Mouse (Mus musculus): ENCODE measurements around the gene Usp34. TPM values are rescaled to one million over a fixed set of nuclear protein-coding genes. Genes with fewer than 3 reads are reported as not detected.

The Usp34 gene
- polyA plus RNA-seq, 1 experiment from 2014 or later: 48.3 TPM

- H3K36me3 ChIP-seq (ENCODE audit: control insufficient read depth, insufficient read depth, low read length): 0 out of 2 replicates have a peak, but pooled peaks cover 2% of the 10 kb centered on the region
- H3K27me3 ChIP-seq (ENCODE audit: control insufficient read depth, insufficient read depth, low read length): no peaks in the 10 kb centered on the region
- no peaks in the 10 kb centered on the region for H3K9me3 ChIP-seq (ENCODE audit: control insufficient read depth, low read length)
- H3K4me2 ChIP-seq (replicated peaks; ENCODE audit: low read depth, low read length): no peak overlapping the region
- ATAC-seq (ENCODE audit: low FRiP score) (no peak), DNase-seq (ENCODE audit: low spot score) (no peak)
- H3K27ac ChIP-seq (ENCODE audit: low read depth, low read length): no peak overlapping the region
- H3K9ac ChIP-seq (ENCODE audit: low read depth, low read length): no peak overlapping the region
- H3K4me3 ChIP-seq (ENCODE audit: low read depth, low read length): no peak overlapping the region
- H3K4me1 ChIP-seq (replicated peaks; ENCODE audit: control insufficient read depth, insufficient read depth, low read length): no peaks in the 10 kb centered on the region
These were observed 65.8 kb downstream of the Usp34 start for GRCm38 (mm10) chr11:23372490-23372889.

- ATAC-seq (ENCODE audit: low FRiP score): no peak
- no peaks in the 10 kb centered on the region for H3K27me3 ChIP-seq (ENCODE audit: control insufficient read depth, insufficient read depth, low read length)
- 96% methylated on average over 2 of the region's 2 CpGs for WGBS
- no peak overlapping the region for H3K27ac ChIP-seq (ENCODE audit: low read depth, low read length)
- no peak overlapping the region for H3K4me3 ChIP-seq (ENCODE audit: low read depth, low read length)
- no peak overlapping the region for H3K4me2 ChIP-seq (replicated peaks; ENCODE audit: low read depth, low read length)
- H3K36me3 ChIP-seq (ENCODE audit: control insufficient read depth, insufficient read depth, low read length): 0 out of 2 replicates have a peak, but pooled peaks cover 2% of the 10 kb centered on the region
- no peaks in the 10 kb centered on the region for H3K9me3 ChIP-seq (ENCODE audit: control insufficient read depth, low read length)
- no peak for DNase-seq (ENCODE audit: low spot score)
- H3K4me1 ChIP-seq (replicated peaks; ENCODE audit: control insufficient read depth, insufficient read depth, low read length): no peaks in the 10 kb centered on the region
- H3K9ac ChIP-seq (ENCODE audit: low read depth, low read length): no peak overlapping the region
These were observed 73.4 kb downstream of the Usp34 start for GRCm38 (mm10) chr11:23380055-23380454.

DNA sequence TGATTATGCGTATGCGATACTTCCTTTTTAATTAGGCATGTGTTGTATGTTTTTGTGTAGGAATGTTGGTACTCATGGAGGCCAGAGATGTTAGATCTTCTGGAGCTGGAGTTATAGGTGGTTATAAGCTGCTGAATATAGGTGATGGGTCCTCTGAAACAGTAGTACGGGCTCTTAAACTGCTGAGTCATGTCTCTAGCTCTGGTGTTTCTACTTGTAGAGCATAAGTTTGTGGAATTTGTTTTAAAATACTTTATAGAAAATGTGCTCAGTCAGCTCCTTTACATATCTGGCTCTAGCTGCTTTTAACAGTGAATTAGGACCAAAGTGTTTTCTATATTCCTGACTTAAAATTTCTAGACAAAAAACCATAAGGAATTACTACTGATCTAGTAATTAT, 73.9 kb downstream of the Usp34 start:
- Histone ChIP-seq H3K9me3 (ENCODE audit: control insufficient read depth, low read length) (no peaks in the 10 kb centered on the region), H3K9ac (ENCODE audit: low read depth, low read length) (no peak overlapping the region), H3K27me3 (ENCODE audit: control insufficient read depth, insufficient read depth, low read length) (no peaks in the 10 kb centered on the region), H3K4me2 (replicated peaks; ENCODE audit: low read depth, low read length) (no peak overlapping the region), H3K4me1 (replicated peaks; ENCODE audit: control insufficient read depth, insufficient read depth, low read length) (no peaks in the 10 kb centered on the region), H3K36me3 (ENCODE audit: control insufficient read depth, insufficient read depth, low read length) (0 out of 2 replicates have a peak, but pooled peaks cover 2% of the 10 kb centered on the region), H3K4me3 (ENCODE audit: low read depth, low read length) (no peak overlapping the region), H3K27ac (ENCODE audit: low read depth, low read length) (no peak overlapping the region)
- ATAC-seq (ENCODE audit: low FRiP score) (no peak), DNase-seq (ENCODE audit: low spot score) (no peak)
- WGBS: 98% methylated on average over 3 of the region's 3 CpGs

- no peaks in the 10 kb centered on the region for H3K9me3 ChIP-seq (ENCODE audit: control insufficient read depth, low read length)
- no peaks in the 10 kb centered on the region for H3K4me1 ChIP-seq (replicated peaks; ENCODE audit: control insufficient read depth, insufficient read depth, low read length)
- no peak for ATAC-seq (ENCODE audit: low FRiP score)
- H3K9ac ChIP-seq (ENCODE audit: low read depth, low read length): no peak overlapping the region
- WGBS: 79% methylated on average over 1 of the region's 1 CpGs
- no peaks in the 10 kb centered on the region for H3K27me3 ChIP-seq (ENCODE audit: control insufficient read depth, insufficient read depth, low read length)
- no peak overlapping the region for H3K27ac ChIP-seq (ENCODE audit: low read depth, low read length)
- no peak overlapping the region for H3K4me2 ChIP-seq (replicated peaks; ENCODE audit: low read depth, low read length)
- no peak for DNase-seq (ENCODE audit: low spot score)
- H3K4me3 ChIP-seq (ENCODE audit: low read depth, low read length): no peak overlapping the region
- no peaks in the 10 kb centered on the region for H3K36me3 ChIP-seq (ENCODE audit: control insufficient read depth, insufficient read depth, low read length)
These were observed 76.1 kb downstream of the Usp34 start for GRCm38 (mm10) chr11:23382787-23383186.

- ATAC-seq (ENCODE audit: low FRiP score): no peak
- H3K36me3 ChIP-seq (ENCODE audit: control insufficient read depth, insufficient read depth, low read length): no peaks in the 10 kb centered on the region
These were observed 83.0 kb downstream of the Usp34 start for GRCm38 (mm10) chr11:23389649-23390048.

GRCm38 (mm10) chr11:23392567-23392966, 85.9 kb downstream of the Usp34 start:
- Histone ChIP-seq H3K9me3 (ENCODE audit: control insufficient read depth, low read length) (no peaks in the 10 kb centered on the region), H3K36me3 (ENCODE audit: control insufficient read depth, insufficient read depth, low read length) (0 out of 2 replicates have a peak, but pooled peaks cover 3% of the 10 kb centered on the region), H3K4me2 (replicated peaks; ENCODE audit: low read depth, low read length) (no peak overlapping the region), H3K27me3 (ENCODE audit: control insufficient read depth, insufficient read depth, low read length) (no peaks in the 10 kb centered on the region), H3K9ac (ENCODE audit: low read depth, low read length) (no peak overlapping the region), H3K27ac (ENCODE audit: low read depth, low read length) (no peak overlapping the region), H3K4me3 (ENCODE audit: low read depth, low read length) (no peak overlapping the region), H3K4me1 (replicated peaks; ENCODE audit: control insufficient read depth, insufficient read depth, low read length) (no peaks in the 10 kb centered on the region)
- no peak for ATAC-seq (ENCODE audit: low FRiP score)
- DNase-seq (ENCODE audit: low spot score): no peak

More at GRCm38 (mm10) chr11:23389649-23390048, 83.0 kb downstream of the Usp34 start:
- WGBS: 89% methylated on average over 1 of the region's 1 CpGs
- no peak for DNase-seq (ENCODE audit: low spot score)
- Histone ChIP-seq H3K4me2 (replicated peaks; ENCODE audit: low read depth, low read length) (no peak overlapping the region), H3K9ac (ENCODE audit: low read depth, low read length) (no peak overlapping the region), H3K4me3 (ENCODE audit: low read depth, low read length) (no peak overlapping the region), H3K9me3 (ENCODE audit: control insufficient read depth, low read length) (no peaks in the 10 kb centered on the region), H3K27me3 (ENCODE audit: control insufficient read depth, insufficient read depth, low read length) (no peaks in the 10 kb centered on the region), H3K4me1 (replicated peaks; ENCODE audit: control insufficient read depth, insufficient read depth, low read length) (no peaks in the 10 kb centered on the region), H3K27ac (ENCODE audit: low read depth, low read length) (no peak overlapping the region)

DNA sequence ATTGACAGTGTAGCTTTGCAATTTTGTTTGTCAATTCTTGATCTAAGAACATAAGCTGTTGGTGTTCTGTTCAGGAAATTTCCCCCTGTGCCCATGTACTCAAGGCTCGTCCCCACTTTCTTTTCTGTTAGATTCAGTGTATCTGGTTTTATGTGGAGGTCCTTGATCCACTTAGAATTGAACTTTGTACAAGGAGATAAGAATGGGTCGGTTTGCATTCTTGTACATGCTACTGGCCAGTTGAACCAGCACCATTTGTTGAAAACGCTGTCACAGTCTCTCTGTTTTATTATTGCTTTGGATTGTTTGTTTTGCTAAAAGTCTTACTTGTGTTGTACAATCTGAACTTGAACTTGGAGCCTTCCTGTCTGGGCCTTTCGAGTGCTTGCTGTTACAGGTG, 89.9 kb downstream of the Usp34 start:
- Histone ChIP-seq H3K4me1 (replicated peaks; ENCODE audit: control insufficient read depth, insufficient read depth, low read length) (no peaks in the 10 kb centered on the region), H3K4me2 (replicated peaks; ENCODE audit: low read depth, low read length) (no peak overlapping the region), H3K9me3 (ENCODE audit: control insufficient read depth, low read length) (no peaks in the 10 kb centered on the region), H3K27me3 (ENCODE audit: control insufficient read depth, insufficient read depth, low read length) (no peaks in the 10 kb centered on the region), H3K36me3 (ENCODE audit: control insufficient read depth, insufficient read depth, low read length) (0 out of 2 replicates have a peak, but pooled peaks cover 3% of the 10 kb centered on the region), H3K27ac (ENCODE audit: low read depth, low read length) (no peak overlapping the region), H3K4me3 (ENCODE audit: low read depth, low read length) (no peak overlapping the region), H3K9ac (ENCODE audit: low read depth, low read length) (no peak overlapping the region)
- ATAC-seq (ENCODE audit: low FRiP score) (no peak), DNase-seq (ENCODE audit: low spot score) (no peak)
- 92% methylated on average over 4 of the region's 4 CpGs for WGBS

- Histone ChIP-seq H3K27ac (ENCODE audit: low read depth, low read length) (no peak overlapping the region), H3K4me1 (replicated peaks; ENCODE audit: control insufficient read depth, insufficient read depth, low read length) (no peaks in the 10 kb centered on the region), H3K9me3 (ENCODE audit: control insufficient read depth, low read length) (no peaks in the 10 kb centered on the region), H3K4me3 (ENCODE audit: low read depth, low read length) (no peak overlapping the region), H3K27me3 (ENCODE audit: control insufficient read depth, insufficient read depth, low read length) (no peaks in the 10 kb centered on the region), H3K4me2 (replicated peaks; ENCODE audit: low read depth, low read length) (no peak overlapping the region), H3K36me3 (ENCODE audit: control insufficient read depth, insufficient read depth, low read length) (no peaks in the 10 kb centered on the region), H3K9ac (ENCODE audit: low read depth, low read length) (no peak overlapping the region)
- 89% methylated on average over 12 of the region's 12 CpGs for WGBS
- ATAC-seq (ENCODE audit: low FRiP score) (no peak), DNase-seq (ENCODE audit: low spot score) (no peak)
These were observed 94.5 kb downstream of the Usp34 start for GRCm38 (mm10) chr11:23400978-23401776.

DNA sequence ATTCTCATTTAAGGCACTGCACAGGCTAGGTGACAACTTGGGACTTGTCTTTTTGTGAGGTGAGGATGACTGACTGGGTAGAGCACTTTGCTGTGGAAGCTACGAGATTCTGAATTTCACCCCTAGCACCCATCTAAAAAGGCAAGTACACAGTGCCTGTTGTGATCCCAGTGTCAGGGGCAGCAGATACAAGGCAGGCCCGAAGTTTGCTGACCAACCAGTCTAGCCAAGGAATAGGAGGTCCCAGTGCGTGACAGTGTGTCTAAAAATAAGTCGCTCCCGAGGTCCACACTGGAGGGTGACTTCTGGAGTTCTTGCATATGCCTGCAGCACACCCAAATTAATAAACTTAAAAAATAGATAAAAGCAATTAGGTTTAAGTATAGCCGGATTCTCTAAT, 121.6 kb downstream of the Usp34 start:
- H3K27me3 ChIP-seq (ENCODE audit: control insufficient read depth, insufficient read depth, low read length): no peaks in the 10 kb centered on the region
- H3K4me3 ChIP-seq (ENCODE audit: low read depth, low read length): no peak overlapping the region
- H3K9ac ChIP-seq (ENCODE audit: low read depth, low read length): no peak overlapping the region
- H3K4me1 ChIP-seq (replicated peaks; ENCODE audit: control insufficient read depth, insufficient read depth, low read length): no peaks in the 10 kb centered on the region
- no peak overlapping the region for H3K27ac ChIP-seq (ENCODE audit: low read depth, low read length)
- WGBS: 96% methylated on average over 6 of the region's 6 CpGs
- H3K4me2 ChIP-seq (replicated peaks; ENCODE audit: low read depth, low read length): no peak overlapping the region
- H3K9me3 ChIP-seq (ENCODE audit: control insufficient read depth, low read length): no peaks in the 10 kb centered on the region
- no peak for ATAC-seq (ENCODE audit: low FRiP score)
- H3K36me3 ChIP-seq (ENCODE audit: control insufficient read depth, insufficient read depth, low read length): peaks cover 3% of the 10 kb centered on the region; the same call in 1 of the 2 replicates
- DNase-seq (ENCODE audit: low spot score): no peak

All from hindbrain, embryonic 11.5 days (tissue).